Mouse (Mus musculus) Muller cell, postnatal 12 days (primary cell): Measurements from ENCODE around the gene Rnf31.
A peak's percentile ranks its signal among the peaks of the same experiment; 100 is the strongest.

Experiments used
- DNase-seq: peaks from one replicate; pipeline ENCODE4 v3.0.0-alpha.2; 2015; ENCODE audit errors: inconsistent ontology term

The Rnf31 gene

GRCm38 (mm10) chr14:55577871-55578667, 13.4 kb upstream of the Rnf31 start, which contains the start of gene Psme1:
TSS of gene Psme1 (plus strand) at chr14:55578123.
- DNase-seq: peak; percentile 88

- DNase-seq: peak; percentile 37
Measured at GRCm38 (mm10) chr14:55578668-55579269, 12.7 kb upstream of the Rnf31 start.

- DNase-seq: no peak
Measured at GRCm38 (mm10) chr14:55579511-55580496, 11.7 kb upstream of the Rnf31 start.

GRCm38 (mm10) chr14:55580731-55581130, 10.8 kb upstream of the Rnf31 start:
- DNase-seq: no peak

- DNase-seq: no peak
Measured at GRCm38 (mm10) chr14:55581981-55582681, 9.4 kb upstream of the Rnf31 start.

- DNase-seq: no peak
Measured at GRCm38 (mm10) chr14:55584303-55584701, 7.2 kb upstream of the Rnf31 start.

GRCm38 (mm10) chr14:55584702-55585565, 6.6 kb upstream of the Rnf31 start, which contains the start of gene Emc9:
TSS of gene Emc9 (minus strand) at chr14:55585302.
- peak; percentile 80 for DNase-seq

- no peak for DNase-seq
Measured at GRCm38 (mm10) chr14:55585566-55585960, 5.9 kb upstream of the Rnf31 start.

- no peak for DNase-seq
Measured at GRCm38 (mm10) chr14:55586149-55586548, 5.4 kb upstream of the Rnf31 start.

- no peak for DNase-seq
Measured at GRCm38 (mm10) chr14:55589271-55589670, 2.2 kb upstream of the Rnf31 start.

GRCm38 (mm10) chr14:55589771-55590448, 1.6 kb upstream of the Rnf31 start:
- no peak for DNase-seq

- DNase-seq: peak; percentile 99
Measured at GRCm38 (mm10) chr14:55590748-55591330, 669 bp upstream of the Rnf31 start, which contains the start of gene Psme2. TSS of gene Psme2 (minus strand) at chr14:55591113.

- DNase-seq: no peak
Measured at GRCm38 (mm10) chr14:55592226-55592625, 718 bp downstream of the Rnf31 start.

- no peak for DNase-seq
Measured at GRCm38 (mm10) chr14:55596036-55596690, 4.7 kb downstream of the Rnf31 start.

GRCm38 (mm10) chr14:55598521-55599390, 7.2 kb downstream of the Rnf31 start:
- DNase-seq: no peak

GRCm38 (mm10) chr14:55603271-55603632, 11.7 kb downstream of the Rnf31 start, which contains the start of gene Irf9:
TSS of gene Irf9 (plus strand) at chr14:55603571.
- DNase-seq: no peak
